Mouse (Mus musculus): Measurements from ENCODE around the gene Gtdc1. TPM values are rescaled to one million over a fixed set of nuclear protein-coding genes. Genes with fewer than 3 reads are reported as not detected.

The Gtdc1 gene
- polyA plus RNA-seq, 1 experiment from 2014 or later, result 10.8 TPM

DNA sequence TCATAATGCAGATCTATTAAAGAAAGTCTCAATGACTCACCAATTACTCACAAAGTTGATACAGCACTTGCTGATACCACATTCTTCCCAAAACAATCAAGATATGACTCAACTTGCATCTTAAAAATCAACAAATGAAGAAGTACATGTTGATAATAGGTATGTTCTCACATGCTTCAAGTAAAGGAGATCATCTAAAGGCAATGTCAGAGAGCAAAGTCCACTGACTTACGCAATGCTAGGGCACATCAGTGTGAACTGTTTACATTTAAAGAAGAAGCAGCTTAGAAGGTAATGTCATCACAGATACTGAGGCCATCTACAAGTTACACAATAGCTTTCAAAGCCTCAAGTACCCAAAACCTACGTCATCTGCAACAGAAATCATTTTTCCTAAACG is 7.0 kb downstream of the Gtdc1 start:
- Histone ChIP-seq H3K27ac (replicated peaks) (no peak overlapping the region), H3K27me3 (ENCODE audit: low read depth, poor library complexity, severe bottlenecking) (no peaks in the 10 kb centered on the region), H3K4me3 (no peak overlapping the region), H3K36me3 (no peaks in the 10 kb centered on the region), H3K4me1 (peaks cover 1% of the 10 kb centered on the region), H3K9me3 (replicated peaks) (no peaks in the 10 kb centered on the region)
- DNase-seq (ENCODE audit: low spot score), result no peak
- WGBS, result 84% methylated on average over 3 of the region's 3 CpGs

DNA sequence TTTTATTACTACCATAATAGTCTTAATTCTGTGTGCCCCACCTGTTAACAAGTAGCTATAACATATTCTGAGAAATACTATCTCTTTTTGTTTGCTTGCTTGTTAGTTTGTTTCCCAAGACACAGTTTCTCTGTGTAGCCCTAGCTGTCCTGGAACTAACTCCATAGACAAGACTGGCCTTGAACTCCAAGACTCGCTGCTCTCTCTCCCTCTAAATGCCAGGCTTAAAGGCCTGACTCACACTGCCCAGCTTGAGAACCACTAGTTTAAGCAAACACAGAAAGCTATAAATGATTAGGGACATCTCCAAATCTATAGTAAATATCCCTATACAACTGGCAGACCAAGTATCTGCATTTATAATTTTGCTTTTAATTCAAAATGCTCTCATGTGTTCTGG is 8.1 kb downstream of the Gtdc1 start:
- WGBS, result 74% methylated on average over 1 of the region's 1 CpGs
- Histone ChIP-seq H3K36me3 (no peaks in the 10 kb centered on the region), H3K4me1 (no peaks in the 10 kb centered on the region), H3K9me3 (replicated peaks) (no peaks in the 10 kb centered on the region), H3K27ac (replicated peaks) (no peak overlapping the region), H3K27me3 (ENCODE audit: low read depth, poor library complexity, severe bottlenecking) (no peaks in the 10 kb centered on the region), H3K4me3 (no peak overlapping the region)
- DNase-seq (ENCODE audit: low spot score), result no peak

DNA sequence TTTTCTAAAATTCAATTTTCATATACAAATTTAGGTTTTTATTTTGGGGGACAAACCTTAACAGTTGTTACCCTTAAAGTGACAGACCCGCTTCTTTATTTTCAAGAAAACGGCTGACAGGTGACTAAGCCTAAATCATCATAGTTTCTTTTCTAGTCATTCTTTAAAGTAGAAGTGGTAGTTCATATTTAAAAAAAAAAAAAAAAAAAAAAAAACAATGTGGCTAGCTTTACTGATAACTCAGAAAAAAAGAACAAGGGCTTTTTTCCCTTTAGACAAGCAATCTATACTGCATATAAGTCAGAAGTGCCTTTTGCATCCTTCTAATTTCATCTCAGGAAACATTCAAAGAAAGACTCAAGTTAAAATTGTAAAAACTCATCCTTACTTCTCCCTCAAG is 8.7 kb downstream of the Gtdc1 start:
- Histone ChIP-seq H3K4me3 (no peak overlapping the region), H3K27me3 (ENCODE audit: low read depth, poor library complexity, severe bottlenecking) (no peaks in the 10 kb centered on the region)
- WGBS, result 95% methylated on average over 2 of the region's 2 CpGs

DNA sequence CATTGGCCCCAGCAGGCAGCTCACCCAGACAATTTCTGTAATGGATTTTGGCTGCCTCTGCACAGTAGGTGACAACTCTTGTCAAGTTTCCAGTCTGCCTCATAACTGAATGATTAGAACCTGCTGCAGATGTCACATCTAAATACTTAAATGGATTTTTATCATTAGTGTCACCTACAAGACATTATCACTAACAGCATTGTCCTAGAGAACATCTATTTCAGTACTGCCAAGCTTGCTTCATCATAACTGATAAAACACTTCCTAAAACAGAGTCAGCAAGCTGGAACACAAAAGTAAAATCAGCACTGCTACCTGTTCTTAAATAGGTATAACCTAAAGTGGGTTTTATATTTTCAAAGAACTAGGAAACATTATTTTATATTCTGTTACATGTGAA is 11.2 kb downstream of the Gtdc1 start:
- Histone ChIP-seq H3K27ac (replicated peaks) (no peak overlapping the region), H3K9me3 (replicated peaks) (no peaks in the 10 kb centered on the region), H3K36me3 (no peaks in the 10 kb centered on the region), H3K4me1 (no peaks in the 10 kb centered on the region), H3K27me3 (ENCODE audit: low read depth, poor library complexity, severe bottlenecking) (no peaks in the 10 kb centered on the region), H3K4me3 (no peak overlapping the region)
- DNase-seq (ENCODE audit: low spot score), result no peak

More for the DNA sequence above, 8.7 kb downstream of the Gtdc1 start:
- H3K36me3 ChIP-seq, result no peaks in the 10 kb centered on the region
- no peaks in the 10 kb centered on the region for H3K9me3 ChIP-seq (replicated peaks)
- no peak overlapping the region for H3K27ac ChIP-seq (replicated peaks)
- no peaks in the 10 kb centered on the region for H3K4me1 ChIP-seq
- no peak for DNase-seq (ENCODE audit: low spot score)

DNA sequence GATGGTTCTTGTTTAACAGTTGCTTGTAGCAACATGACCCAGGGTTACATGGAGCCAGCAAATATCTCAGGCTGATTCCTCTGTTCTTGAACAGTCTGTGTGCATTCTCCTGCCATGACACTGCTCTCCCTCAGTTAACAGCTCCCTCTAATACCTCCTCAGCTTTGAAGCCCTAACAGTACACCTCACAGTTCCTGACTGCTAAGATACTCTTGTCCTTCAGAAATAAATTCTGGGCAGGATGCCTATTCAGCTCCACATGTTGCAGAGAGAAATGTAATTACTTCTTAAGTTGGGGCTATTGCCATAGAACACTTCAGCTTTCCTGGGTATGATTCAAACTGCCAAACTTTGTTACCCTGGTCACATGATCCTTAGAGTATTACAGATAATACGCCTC is 29.7 kb downstream of the Gtdc1 start:
- WGBS, result 92% methylated on average over 1 of the region's 1 CpGs

DNA sequence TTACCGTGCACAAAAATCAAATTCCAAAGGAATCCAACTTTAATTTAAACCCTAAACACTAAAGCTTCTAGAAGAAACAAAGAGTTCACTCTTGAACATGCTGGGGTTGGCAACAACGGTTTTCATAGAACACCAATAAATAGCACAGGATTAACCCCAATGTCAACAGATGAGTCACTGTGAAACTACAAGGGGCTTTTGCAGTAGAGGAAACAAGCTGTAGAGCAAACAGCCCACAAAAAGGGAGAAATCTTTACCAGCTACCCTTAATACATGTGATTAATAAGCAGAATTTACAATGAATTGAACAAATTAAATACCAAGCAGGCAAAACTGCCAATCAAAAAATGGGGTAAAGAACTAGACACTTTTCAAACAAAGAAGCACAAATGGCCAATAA is 53.7 kb downstream of the Gtdc1 start:
- no peaks in the 10 kb centered on the region for H3K9me3 ChIP-seq (replicated peaks)
- H3K4me1 ChIP-seq, result no peaks in the 10 kb centered on the region
- 58% methylated on average over 2 of the region's 2 CpGs for WGBS
- DNase-seq (ENCODE audit: low spot score), result no peak
- H3K27ac ChIP-seq (replicated peaks), result no peak overlapping the region
- no peak overlapping the region for H3K4me3 ChIP-seq
- no peaks in the 10 kb centered on the region for H3K36me3 ChIP-seq
- H3K27me3 ChIP-seq (ENCODE audit: low read depth, poor library complexity, severe bottlenecking), result no peaks in the 10 kb centered on the region

More for the DNA sequence above, 29.7 kb downstream of the Gtdc1 start:
- Histone ChIP-seq H3K4me3 (no peak overlapping the region), H3K4me1 (no peaks in the 10 kb centered on the region), H3K9me3 (replicated peaks) (no peaks in the 10 kb centered on the region), H3K36me3 (no peaks in the 10 kb centered on the region), H3K27ac (replicated peaks) (no peak overlapping the region), H3K27me3 (ENCODE audit: low read depth, poor library complexity, severe bottlenecking) (no peaks in the 10 kb centered on the region)
- no peak for DNase-seq (ENCODE audit: low spot score)

DNA sequence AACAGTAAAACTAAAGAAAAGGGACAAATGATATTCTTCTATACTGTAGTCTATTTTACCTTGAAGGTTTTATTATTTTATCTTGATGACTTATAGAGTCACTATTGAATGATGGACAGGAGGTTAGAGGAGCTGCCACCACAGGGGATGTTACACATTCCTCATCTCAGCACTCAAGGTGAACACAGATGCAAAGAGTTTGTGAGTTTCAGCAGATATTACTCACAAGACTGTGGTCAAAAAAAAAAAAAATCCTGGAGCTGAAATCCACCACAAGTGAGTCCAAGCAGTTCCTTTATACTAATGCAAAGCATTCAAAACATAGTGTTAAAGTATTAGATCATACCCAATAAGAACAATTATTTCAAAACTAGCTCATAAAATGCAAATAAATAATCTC is 62.7 kb downstream of the Gtdc1 start:
- Histone ChIP-seq H3K4me1 (no peaks in the 10 kb centered on the region), H3K36me3 (no peaks in the 10 kb centered on the region), H3K27me3 (ENCODE audit: low read depth, poor library complexity, severe bottlenecking) (no peaks in the 10 kb centered on the region), H3K27ac (replicated peaks) (no peak overlapping the region), H3K9me3 (replicated peaks) (no peaks in the 10 kb centered on the region), H3K4me3 (no peak overlapping the region)
- no peak for DNase-seq (ENCODE audit: low spot score)

DNA sequence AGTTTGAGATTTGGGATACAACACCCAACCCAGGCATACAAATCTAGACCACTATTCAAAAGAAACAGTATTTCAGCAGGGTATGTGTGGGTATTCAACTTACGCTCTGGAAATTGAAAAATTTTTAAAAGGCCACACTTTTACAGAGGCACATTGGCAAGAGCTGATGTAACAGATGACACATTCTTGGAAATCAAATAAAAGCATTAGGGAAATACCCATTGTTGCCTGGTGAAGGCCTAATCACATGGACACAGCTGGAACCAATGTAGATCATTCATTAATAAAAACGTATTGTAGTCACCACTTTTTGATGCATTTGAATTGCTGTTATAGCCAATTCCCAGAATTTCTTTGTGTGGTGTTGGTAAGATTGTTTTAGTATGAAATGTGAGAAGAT is 73.0 kb downstream of the Gtdc1 start:
- peaks cover 6% of the 10 kb centered on the region for H3K9me3 ChIP-seq (replicated peaks)
- H3K27ac ChIP-seq (replicated peaks), result no peak overlapping the region
- no peaks in the 10 kb centered on the region for H3K4me1 ChIP-seq
- 0 out of 2 replicates have a peak, but pooled peaks cover 7% of the 10 kb centered on the region for H3K36me3 ChIP-seq
- no peak overlapping the region for H3K4me3 ChIP-seq
- 90% methylated on average over 2 of the region's 2 CpGs for WGBS
- H3K27me3 ChIP-seq (ENCODE audit: low read depth, poor library complexity, severe bottlenecking), result no peaks in the 10 kb centered on the region
- no peak for DNase-seq (ENCODE audit: low spot score)

- peaks cover 6% of the 10 kb centered on the region for H3K9me3 ChIP-seq (replicated peaks)
- H3K27ac ChIP-seq (replicated peaks), result no peak overlapping the region
- H3K36me3 ChIP-seq, result 0 out of 2 replicates have a peak, but pooled peaks cover 7% of the 10 kb centered on the region
- no peaks in the 10 kb centered on the region for H3K27me3 ChIP-seq (ENCODE audit: low read depth, poor library complexity, severe bottlenecking)
- no peak for DNase-seq (ENCODE audit: low spot score)
- no peak overlapping the region for H3K4me3 ChIP-seq
- H3K4me1 ChIP-seq, result no peaks in the 10 kb centered on the region
Measured at GRCm38 (mm10) chr2:44849666-44850065, 77.8 kb downstream of the Gtdc1 start.

- Histone ChIP-seq H3K9me3 (replicated peaks) (peaks cover 6% of the 10 kb centered on the region), H3K27me3 (ENCODE audit: low read depth, poor library complexity, severe bottlenecking) (no peaks in the 10 kb centered on the region), H3K4me1 (no peaks in the 10 kb centered on the region), H3K36me3 (0 out of 2 replicates have a peak, but pooled peaks cover 7% of the 10 kb centered on the region), H3K27ac (replicated peaks) (no peak overlapping the region), H3K4me3 (no peak overlapping the region)
- WGBS, result 90% methylated on average over 1 of the region's 1 CpGs
- no peak for DNase-seq (ENCODE audit: low spot score)
Measured at GRCm38 (mm10) chr2:44848156-44848555, 79.3 kb downstream of the Gtdc1 start.

DNA sequence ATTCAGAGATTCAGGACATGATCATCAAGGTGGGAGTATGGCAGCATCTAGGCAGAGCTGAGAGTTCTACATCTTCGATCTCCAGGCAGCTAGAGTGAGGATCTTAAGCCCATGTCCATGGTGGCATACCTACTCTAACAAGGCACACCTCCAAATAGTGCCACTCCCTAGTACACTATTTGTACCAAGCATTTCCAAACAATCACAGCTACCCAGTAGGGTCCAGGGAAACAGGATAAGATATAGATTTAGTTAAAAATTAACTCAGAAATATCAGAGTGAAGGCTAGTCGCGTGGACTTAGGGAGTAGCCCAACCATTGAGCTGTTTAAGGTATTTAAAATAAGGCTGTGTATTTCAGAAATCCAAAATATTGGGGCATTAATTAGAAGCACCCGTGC is 82.0 kb downstream of the Gtdc1 start:
- no peak for DNase-seq (ENCODE audit: low spot score)
- 95% methylated on average over 4 of the region's 4 CpGs for WGBS
- no peak overlapping the region for H3K4me3 ChIP-seq
- H3K4me1 ChIP-seq, result no peaks in the 10 kb centered on the region
- H3K27ac ChIP-seq (replicated peaks), result no peak overlapping the region
- no peaks in the 10 kb centered on the region for H3K36me3 ChIP-seq
- no peaks in the 10 kb centered on the region for H3K27me3 ChIP-seq (ENCODE audit: low read depth, poor library complexity, severe bottlenecking)
- no peaks in the 10 kb centered on the region for H3K9me3 ChIP-seq (replicated peaks)

- Histone ChIP-seq H3K4me3 (no peak overlapping the region), H3K36me3 (no peaks in the 10 kb centered on the region), H3K4me1 (no peaks in the 10 kb centered on the region), H3K27ac (replicated peaks) (no peak overlapping the region), H3K9me3 (replicated peaks) (no peaks in the 10 kb centered on the region), H3K27me3 (ENCODE audit: low read depth, poor library complexity, severe bottlenecking) (no peaks in the 10 kb centered on the region)
- no peak for DNase-seq (ENCODE audit: low spot score)
- 83% methylated on average over 2 of the region's 2 CpGs for WGBS
Measured at GRCm38 (mm10) chr2:44829753-44830152, 97.7 kb downstream of the Gtdc1 start.

DNA sequence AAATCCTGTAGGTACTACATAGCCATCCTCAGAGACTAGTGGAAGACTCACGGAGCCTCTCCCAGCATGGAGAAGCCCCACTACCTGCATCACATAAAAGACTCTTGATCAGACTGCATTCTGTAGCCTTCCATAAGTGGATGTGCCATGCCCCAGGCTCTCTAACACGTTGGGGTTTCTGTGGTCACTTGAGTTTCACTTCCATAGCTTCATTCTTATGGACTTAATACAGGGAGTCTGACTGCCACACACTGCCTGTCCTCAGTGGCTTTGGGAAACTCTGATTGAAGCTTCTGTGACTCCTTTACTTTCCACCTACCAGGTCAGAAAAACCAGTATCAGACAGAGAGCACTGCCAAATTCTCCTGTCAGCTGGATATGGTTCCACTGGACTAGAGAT is 98.1 kb downstream of the Gtdc1 start:
- Histone ChIP-seq H3K9me3 (replicated peaks) (no peaks in the 10 kb centered on the region), H3K27ac (replicated peaks) (no peak overlapping the region), H3K4me1 (no peaks in the 10 kb centered on the region), H3K4me3 (no peak overlapping the region), H3K27me3 (ENCODE audit: low read depth, poor library complexity, severe bottlenecking) (no peaks in the 10 kb centered on the region), H3K36me3 (no peaks in the 10 kb centered on the region)
- no peak for DNase-seq (ENCODE audit: low spot score)
- 93% methylated on average over 2 of the region's 2 CpGs for whole genome bisulfite sequencing

GRCm38 (mm10) chr2:44826609-44827008 is 100.8 kb downstream of the Gtdc1 start:
- no peaks in the 10 kb centered on the region for H3K9me3 ChIP-seq (replicated peaks)
- no peaks in the 10 kb centered on the region for H3K36me3 ChIP-seq
- H3K4me1 ChIP-seq, result no peaks in the 10 kb centered on the region
- no peak for DNase-seq (ENCODE audit: low spot score)
- no peaks in the 10 kb centered on the region for H3K27me3 ChIP-seq (ENCODE audit: low read depth, poor library complexity, severe bottlenecking)
- H3K27ac ChIP-seq (replicated peaks), result no peak overlapping the region
- H3K4me3 ChIP-seq, result no peak overlapping the region
- 97% methylated on average over 3 of the region's 3 CpGs for WGBS
